Mouse (Mus musculus) spleen, adult 2 months (tissue): ENCODE data around the gene Sept11.

ENCODE experiments used
- CTCF ChIP-seq: fragments of 200-500 bp; IDR thresholded peaks from 2 replicates; pipeline ENCODE4 v1.5.1; 2011; ENCODE audit warnings: mild to moderate bottlenecking, inconsistent platforms; ENCODE audit not compliant: insufficient read depth, insufficient read length, insufficient replicate concordance; ENCODE audit errors: extremely low read depth
- POLR2A ChIP-seq: fragments of 200-500 bp; IDR thresholded peaks from 2 replicates; pipeline ENCODE4 v1.6.1; 2011; ENCODE audit warnings: low read depth, low read length, inconsistent platforms

- TF ChIP-seq POLR2A (no peak), CTCF (no peak)
Observed at GRCm38 (mm10) chr5:93135368-93136107, 42.3 kb downstream of the Sept11 start.
